Mouse (Mus musculus): ENCODE measurements at regions not wholly inside any gene's neighbourhood (a gene's known extent, or its start where the extent isn't known, plus 50 kb on each side); places are given as distances from the start of the nearest gene placed in this dataset.

- no peak for DNase-seq
These were observed 464.3 kb downstream of the Ajap1 start for GRCm38 (mm10) chr4:153018138-153018921.

GRCm38 (mm10) chr4:153017816-153018137 lies 464.8 kb downstream of the Ajap1 start:
- no peak for DNase-seq

GRCm38 (mm10) chr4:153003338-153003737 lies 479.3 kb downstream of the Ajap1 start:
- DNase-seq, result no peak

GRCm38 (mm10) chr4:153002516-153002915 lies 480.1 kb downstream of the Ajap1 start:
- DNase-seq, result no peak

- DNase-seq, result no peak
These were observed 480.9 kb downstream of the Ajap1 start for GRCm38 (mm10) chr4:153001761-153002160.

GRCm38 (mm10) chr4:152999526-152999925 lies 483.1 kb downstream of the Ajap1 start:
- DNase-seq, result no peak

- no peak for DNase-seq
These were observed 485.4 kb downstream of the Ajap1 start for GRCm38 (mm10) chr4:152997251-152997650.

GRCm38 (mm10) chr4:152996641-152997040 lies 486.0 kb downstream of the Ajap1 start:
- DNase-seq, result no peak

GRCm38 (mm10) chr4:152995052-152995595 lies 487.5 kb downstream of the Ajap1 start:
- peak; percentile 7 for DNase-seq

GRCm38 (mm10) chr4:152994206-152994605 lies 488.4 kb downstream of the Ajap1 start:
- DNase-seq, result no peak

GRCm38 (mm10) chr4:152990266-152990665 lies 492.3 kb downstream of the Ajap1 start:
- no peak for DNase-seq

GRCm38 (mm10) chr4:152987726-152988125 lies 494.9 kb downstream of the Ajap1 start:
- no peak for DNase-seq

GRCm38 (mm10) chr4:152975012-152975675 lies 497.5 kb upstream of the Kcnab2 start:
- DNase-seq, result peak; percentile 14

GRCm38 (mm10) chr4:152963001-152963400 lies 485.3 kb upstream of the Kcnab2 start:
- DNase-seq, result no peak

- no peak for DNase-seq
These were observed 484.5 kb upstream of the Kcnab2 start for GRCm38 (mm10) chr4:152962165-152962564.

GRCm38 (mm10) chr4:152961677-152962076 lies 484.0 kb upstream of the Kcnab2 start:
- DNase-seq, result no peak

GRCm38 (mm10) chr4:152959627-152960230 lies 482.1 kb upstream of the Kcnab2 start:
- DNase-seq, result no peak

- no peak for DNase-seq
These were observed 475.7 kb upstream of the Kcnab2 start for GRCm38 (mm10) chr4:152953237-152953974.

- DNase-seq, result no peak
These were observed 471.3 kb upstream of the Kcnab2 start for GRCm38 (mm10) chr4:152948956-152949355.

- no peak for DNase-seq
These were observed 463.5 kb upstream of the Kcnab2 start for GRCm38 (mm10) chr4:152941159-152941558.

GRCm38 (mm10) chr4:152936614-152937013 lies 458.9 kb upstream of the Kcnab2 start:
- DNase-seq, result no peak

GRCm38 (mm10) chr4:152935484-152935883 lies 457.8 kb upstream of the Kcnab2 start:
- DNase-seq, result no peak
